Mouse (Mus musculus) layer of hippocampus, adult 9-11 months (tissue): ENCODE data around the gene Ak3.

Experiments used
- DNase-seq: peaks from one replicate; pipeline ENCODE4 v3.0.0; 2022

Gene Ak3

GRCm38 (mm10) chr19:29047334-29048170 lies at the start of gene Ak3:
Ak3 (minus strand) TSS chr19:29047961.
- DNase-seq: peak; percentile 87

GRCm38 (mm10) chr19:29092194-29092593 lies 44.4 kb upstream of the Ak3 start:
- DNase-seq: no peak

GRCm38 (mm10) chr19:29088628-29089027 lies 40.9 kb upstream of the Ak3 start:
- no peak for DNase-seq

- no peak for DNase-seq
Observed at GRCm38 (mm10) chr19:29074802-29075201, 27.0 kb upstream of the Ak3 start.

- DNase-seq: no peak
Observed at GRCm38 (mm10) chr19:29069195-29069594, 21.4 kb upstream of the Ak3 start.

GRCm38 (mm10) chr19:29066981-29067471 lies 19.3 kb upstream of the Ak3 start:
- peak; percentile 89 for DNase-seq

GRCm38 (mm10) chr19:29064451-29065102 lies 16.8 kb upstream of the Ak3 start:
- no peak for DNase-seq

GRCm38 (mm10) chr19:29063577-29064363 lies 16.0 kb upstream of the Ak3 start:
- peak; percentile 89 for DNase-seq

GRCm38 (mm10) chr19:29063009-29063408 lies 15.2 kb upstream of the Ak3 start:
- DNase-seq: no peak

- no peak for DNase-seq
Observed at GRCm38 (mm10) chr19:29060299-29060698, 12.5 kb upstream of the Ak3 start.

GRCm38 (mm10) chr19:29059688-29060087 lies 11.9 kb upstream of the Ak3 start:
- DNase-seq: no peak

GRCm38 (mm10) chr19:29058741-29059140 lies 11.0 kb upstream of the Ak3 start:
- no peak for DNase-seq

- DNase-seq: no peak
Observed at GRCm38 (mm10) chr19:29055469-29055868, 7.7 kb upstream of the Ak3 start.

- DNase-seq: no peak
Observed at GRCm38 (mm10) chr19:29054594-29054993, 6.8 kb upstream of the Ak3 start.

- DNase-seq: no peak
Observed at GRCm38 (mm10) chr19:29052786-29053185, 5.0 kb upstream of the Ak3 start.

GRCm38 (mm10) chr19:29050186-29050980 lies 2.6 kb upstream of the Ak3 start:
- DNase-seq: no peak

GRCm38 (mm10) chr19:29049401-29050075 lies 1.8 kb upstream of the Ak3 start:
- no peak for DNase-seq

GRCm38 (mm10) chr19:29046961-29047333 lies 814 bp downstream of the Ak3 start:
- DNase-seq: no peak

- no peak for DNase-seq
Observed at GRCm38 (mm10) chr19:29045956-29046650, 1.7 kb downstream of the Ak3 start.

GRCm38 (mm10) chr19:29045369-29045768 lies 2.4 kb downstream of the Ak3 start:
- DNase-seq: no peak

- DNase-seq: no peak
Observed at GRCm38 (mm10) chr19:29044353-29044768, 3.4 kb downstream of the Ak3 start.
